Mouse (Mus musculus) lung, postnatal 0 days (tissue): ENCODE measurements around the gene Olfr1271. TPM values are rescaled to one million over a fixed set of nuclear protein-coding genes. Genes with fewer than 3 reads are reported as not detected.
"Not testable (repeated sequence)": the region's sequence is repeated elsewhere in the genome, so short reads cannot be mapped to it uniquely, and the experiment has no call there.

Experiments used
- ATAC-seq: fragments of 200-750 bp; cut with Nextera tagmentation; 2 replicates; pipeline ENCODE4 v1.8.0; 2017; ENCODE audit warnings: moderate library complexity
- DNase-seq: peaks from one replicate; pipeline ENCODE4 v3.0.0-alpha.2; 2016; ENCODE audit warnings: low spot score
- H3K27ac ChIP-seq: fragments of 300-500 bp; sonication (generic); 2 replicates; pipeline ENCODE4 v1.5.1; 2014; ENCODE audit warnings: antibody characterized with exemption, mild to moderate bottlenecking, low read length, mixed read lengths
- H3K27me3 ChIP-seq: fragments of 300-500 bp; sonication (generic); replicated peaks from 2 replicates; pipeline ENCODE4 v1.6.1; 2014; ENCODE audit warnings: low read length, mixed read lengths; ENCODE audit not compliant: insufficient read depth
- H3K36me3 ChIP-seq: fragments of 300-500 bp; sonication (generic); 2 replicates; pipeline ENCODE4 v1.6.1; 2014; ENCODE audit warnings: low read length, mixed read lengths; ENCODE audit not compliant: insufficient read depth
- H3K4me1 ChIP-seq: fragments of 300-500 bp; sonication (generic); 2 replicates; pipeline ENCODE4 v1.6.1; 2014; ENCODE audit warnings: antibody characterized with exemption, low read depth, low read length, mixed read lengths; ENCODE audit not compliant: insufficient read depth
- H3K4me2 ChIP-seq: fragments of 300-500 bp; sonication (generic); replicated peaks from 2 replicates; pipeline ENCODE4 v1.6.1; 2014; ENCODE audit warnings: low read depth, mild to moderate bottlenecking, low read length, moderate library complexity, mixed read lengths
- H3K4me3 ChIP-seq: fragments of 300-500 bp; sonication (generic); 2 replicates; pipeline ENCODE4 v1.5.1; 2014; ENCODE audit warnings: low read depth, low read length
- H3K9ac ChIP-seq: fragments of 300-500 bp; sonication (generic); replicated peaks from 2 replicates; pipeline ENCODE4 v1.6.1; 2014; ENCODE audit warnings: low read depth, mild to moderate bottlenecking
- H3K9me3 ChIP-seq: fragments of 300-500 bp; sonication (generic); 2 replicates; pipeline ENCODE4 v1.6.1; 2016; ENCODE audit warnings: low read length, mixed read lengths
- CTCF ChIP-seq: IDR thresholded peaks from 2 replicates; pipeline ENCODE4 v1.5.1; 2016; ENCODE audit warnings: antibody characterized with exemption, mild to moderate bottlenecking
- EP300 ChIP-seq: IDR thresholded peaks from 2 replicates; pipeline ENCODE4 v1.6.1; 2016; ENCODE audit warnings: antibody characterized with exemption, mild to moderate bottlenecking, control low read depth
- WGBS: fragments of 180-500 bp; shearing (Covaris S2); extraction: QIAGEN DNeasy Blood & Tissue Kit; methylation state at CpG from one replicate; pipeline ENCODE4 v1.1.7; 2014; 5-methylcytosine and 5-hydroxymethylcytosine counted together
- polyA plus RNA-seq: library from polyadenylated mRNA; unstranded; fragments of >200 nt; fragmentation: Nextera tagmentation; extraction: Ambion mirVana; gene quantifications from 2 replicates; pipeline ENCODE4 v1.2.1, GENCODE M21; 2015

Gene Olfr1271
- polyA plus RNA-seq, result not detected in 2 replicates

- Histone ChIP-seq H3K27me3 (no peaks in the 10 kb centered on the region), H3K4me3 (no peak within 1 kb of the TSS), H3K27ac (no peak within 1 kb of the TSS), H3K36me3 (no peaks in the 10 kb centered on the region), H3K4me2 (no peak within 1 kb of the TSS), H3K9ac (no peak within 1 kb of the TSS), H3K9me3 (no peaks in the 10 kb centered on the region), H3K4me1 (no peaks in the 10 kb centered on the region)
- no peak for DNase-seq
- ATAC-seq, result no peak
- 90% methylated on average over 2 of the region's 2 CpGs for WGBS
- TF ChIP-seq CTCF (no peak), EP300 (no peak)
These were observed at the start of gene Olfr1271 for GRCm38 (mm10) chr2:90270932-90271331. Olfr1271 (minus strand) TSS chr2:90271032.

DNA sequence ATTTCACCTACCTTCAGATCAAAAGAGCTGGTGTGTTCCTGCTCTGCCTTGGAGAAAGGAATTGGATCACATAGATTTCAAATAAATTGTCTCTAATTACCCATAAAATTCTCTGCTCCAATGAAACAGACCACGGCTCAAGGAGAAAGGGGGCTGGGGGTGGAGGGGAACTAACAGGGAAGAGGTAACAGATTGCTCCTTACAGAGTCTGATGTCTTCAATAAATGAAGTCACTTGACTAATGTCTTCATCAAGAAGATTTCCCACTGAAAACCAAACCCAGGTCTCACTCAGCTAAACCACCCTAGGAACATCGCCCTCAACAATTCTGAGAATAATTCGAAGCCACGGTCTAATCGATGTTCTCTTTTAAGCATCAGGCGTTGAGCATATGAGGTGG is 21.9 kb upstream of the Olfr1271 start, which contains the start of gene Olfr1272:
Olfr1272 (minus strand) TSS at position 101 of the 400 bp plus-strand sequence.
- Histone ChIP-seq H3K27me3 (no peaks in the 10 kb centered on the region), H3K27ac (no peak within 1 kb of the TSS), H3K36me3 (no peaks in the 10 kb centered on the region), H3K9ac (no peak within 1 kb of the TSS), H3K9me3 (no peaks in the 10 kb centered on the region), H3K4me3 (no peak within 1 kb of the TSS), H3K4me2 (no peak within 1 kb of the TSS), H3K4me1 (no peaks in the 10 kb centered on the region)
- WGBS, result 90% methylated on average over 6 of the region's 6 CpGs
- TF ChIP-seq CTCF, result no peak
- TF ChIP-seq EP300, result no peak
- no peak for DNase-seq
- no peak for ATAC-seq

- no peaks in the 10 kb centered on the region for H3K4me1 ChIP-seq
- no peaks in the 10 kb centered on the region for H3K36me3 ChIP-seq
- H3K9ac ChIP-seq, result no peak within 1 kb of the TSS
- no peak for DNase-seq
- WGBS, result 83% methylated on average over 4 of the region's 4 CpGs
- TF ChIP-seq EP300, result no peak
- TF ChIP-seq CTCF, result no peak
- H3K4me3 ChIP-seq, result no peak within 1 kb of the TSS
- H3K9me3 ChIP-seq, result no peaks in the 10 kb centered on the region
- no peak for ATAC-seq
- no peak within 1 kb of the TSS for H3K27ac ChIP-seq
- H3K4me2 ChIP-seq, result no peak within 1 kb of the TSS
- H3K27me3 ChIP-seq, result no peaks in the 10 kb centered on the region
These were observed 13.3 kb downstream of the Olfr1271 start, which contains the start of gene Olfr142 for GRCm38 (mm10) chr2:90257492-90257891. Olfr142 (minus strand) TSS chr2:90257592.

- H3K9me3 ChIP-seq, H3K4me2 ChIP-seq, DNase-seq, ATAC-seq, H3K4me3 ChIP-seq, H3K27me3 ChIP-seq, H3K27ac ChIP-seq, H3K36me3 ChIP-seq, H3K4me1 ChIP-seq, H3K9ac ChIP-seq: not testable (repeated sequence)
- no CpG with 5 or more reads among the region's 6 CpGs for WGBS
These were observed 46.4 kb downstream of the Olfr1271 start, which contains the start of gene Olfr1506 for GRCm38 (mm10) chr2:90224393-90224792. Olfr1506 (minus strand) TSS chr2:90224493.

Other genes with a start within 250 kb of the Olfr1271 start
- not detected in 2 replicates for gene Olfr1264, start 245.5 kb downstream of the Olfr1271 start, polyA plus RNA-seq
- gene Olfr1265, start 235.7 kb downstream of the Olfr1271 start, polyA plus RNA-seq, result not detected in 2 replicates
- not detected in 2 replicates for gene Olfr140, start 207.4 kb downstream of the Olfr1271 start, polyA plus RNA-seq
- gene Olfr1269, start 149.6 kb downstream of the Olfr1271 start, polyA plus RNA-seq, result not detected in 2 replicates
- gene Olfr32, start 128.7 kb downstream of the Olfr1271 start, polyA plus RNA-seq, result not detected in 2 replicates
- gene Olfr1270, start 117.9 kb downstream of the Olfr1271 start, polyA plus RNA-seq, result not detected in 2 replicates
- gene Olfr1506, start 46.5 kb downstream of the Olfr1271 start, polyA plus RNA-seq, result not detected in 2 replicates
- not detected in 2 replicates for gene Olfr142, start 13.4 kb downstream of the Olfr1271 start, polyA plus RNA-seq
- gene Olfr1272, start 21.8 kb upstream of the Olfr1271 start, polyA plus RNA-seq, result not detected in 2 replicates
- not detected in 2 replicates for gene Gm13769, start 51.2 kb upstream of the Olfr1271 start, polyA plus RNA-seq
- not detected in 2 replicates for gene Olfr1274-ps, start 127.7 kb upstream of the Olfr1271 start, polyA plus RNA-seq